Mouse (Mus musculus) forebrain, embryonic 16.5 days (tissue): Measurements from ENCODE around the gene Pacs1. TPM values are rescaled to one million over a fixed set of nuclear protein-coding genes. Genes with fewer than 3 reads are reported as not detected.
A peak's percentile ranks its signal among the peaks of the same experiment; 100 is the strongest.

ENCODE experiments used
- ATAC-seq: fragments of 200-750 bp; cut with Nextera tagmentation; 2 replicates; pipeline ENCODE4 v1.8.0; 2017; ENCODE audit warnings: mild to moderate bottlenecking, moderate library complexity
- H3K27ac ChIP-seq: fragments of 300-500 bp; sonication (generic); 2 replicates; pipeline ENCODE4 v1.5.1; 2014; ENCODE audit warnings: low read length, control low read depth
- H3K27me3 ChIP-seq: fragments of 300-500 bp; sonication (generic); replicated peaks from 2 replicates; pipeline ENCODE4 v1.6.1; 2014; ENCODE audit warnings: low read length; ENCODE audit not compliant: control insufficient read depth, insufficient read depth
- H3K36me3 ChIP-seq: fragments of 300-500 bp; sonication (generic); 2 replicates; pipeline ENCODE4 v1.6.1; 2014; ENCODE audit not compliant: control insufficient read depth, insufficient read depth
- H3K4me1 ChIP-seq: fragments of 300-500 bp; sonication (generic); replicated peaks from 2 replicates; pipeline ENCODE4 v1.6.1; 2014; ENCODE audit warnings: low read length; ENCODE audit not compliant: control insufficient read depth, insufficient read depth
- H3K4me2 ChIP-seq: fragments of 300-500 bp; sonication (generic); 2 replicates; pipeline ENCODE4 v1.6.1; 2014; ENCODE audit warnings: mild to moderate bottlenecking, low read length, control low read depth
- H3K4me3 ChIP-seq: fragments of 300-500 bp; sonication (generic); replicated peaks from 2 replicates; pipeline ENCODE4 v1.5.1; 2014; ENCODE audit warnings: mild to moderate bottlenecking, low read length, control low read depth
- H3K9ac ChIP-seq: fragments of 300-500 bp; sonication (generic); replicated peaks from 2 replicates; pipeline ENCODE4 v1.6.1; 2014; ENCODE audit warnings: low read depth, low read length, control low read depth
- H3K9me3 ChIP-seq: fragments of 300-500 bp; sonication (generic); 2 replicates; pipeline ENCODE4 v1.6.1; 2016; ENCODE audit warnings: low read length; ENCODE audit not compliant: control insufficient read depth
- WGBS: fragments of 180-500 bp; shearing (Covaris S2); extraction: QIAGEN DNeasy Blood & Tissue Kit; methylation state at CpG from one replicate; pipeline ENCODE4 v1.1.7; 2014; 5-methylcytosine and 5-hydroxymethylcytosine counted together
- polyA plus RNA-seq: library from polyadenylated mRNA; unstranded; fragments of >200 nt; fragmentation: Nextera tagmentation; extraction: Ambion mirVana; gene quantifications from 2 replicates; pipeline ENCODE4 v1.2.1, GENCODE M21; 2015

The Pacs1 gene
- polyA plus RNA-seq, 1 experiment from 2014 or later, result 39.1 TPM

- peaks cover 50% of the 10 kb centered on the region for H3K4me1 ChIP-seq
- peak within 1 kb of the TSS; percentile 96 for H3K9ac ChIP-seq
- WGBS, result 2% methylated on average over 41 of the region's 48 CpGs
- peaks cover 12% of the 10 kb centered on the region; the same call in 1 of the 2 replicates for H3K36me3 ChIP-seq
- ATAC-seq, result peak; percentile 76
- H3K9me3 ChIP-seq, result no peaks in the 10 kb centered on the region
- peak within 1 kb of the TSS; percentile 59 for H3K4me2 ChIP-seq
- H3K27me3 ChIP-seq, result no peaks in the 10 kb centered on the region
- H3K27ac ChIP-seq, result peak within 1 kb of the TSS; percentile 92
- peak within 1 kb of the TSS; percentile 79 for H3K4me3 ChIP-seq
These were observed 174.4 kb downstream of the Pacs1 start, which contains the start of gene Cnih2 for GRCm38 (mm10) chr19:5098363-5099143. Cnih2 (minus strand) TSS chr19:5098521.

- no peaks in the 10 kb centered on the region for H3K27me3 ChIP-seq
- WGBS, result under 1% methylated on average over 23 of the region's 31 CpGs
- H3K4me2 ChIP-seq, result peak overlapping the region; percentile 59
- H3K4me1 ChIP-seq, result peaks cover 53% of the 10 kb centered on the region
- peak overlapping the region; percentile 79 for H3K4me3 ChIP-seq
- ATAC-seq, result peak; percentile 13; the same call in 1 of the 2 replicates
- peaks cover 11% of the 10 kb centered on the region; the same call in 1 of the 2 replicates for H3K36me3 ChIP-seq
- H3K9ac ChIP-seq, result peak overlapping the region; percentile 96
- H3K9me3 ChIP-seq, result no peaks in the 10 kb centered on the region
- peak overlapping the region; percentile 92 for H3K27ac ChIP-seq
These were observed 175.2 kb downstream of the Pacs1 start for GRCm38 (mm10) chr19:5097521-5098362.

- H3K4me1 ChIP-seq, result peaks cover 53% of the 10 kb centered on the region
- 6% methylated on average over 9 of the region's 9 CpGs for WGBS
These were observed 176.9 kb downstream of the Pacs1 start for GRCm38 (mm10) chr19:5095887-5096474.

DNA sequence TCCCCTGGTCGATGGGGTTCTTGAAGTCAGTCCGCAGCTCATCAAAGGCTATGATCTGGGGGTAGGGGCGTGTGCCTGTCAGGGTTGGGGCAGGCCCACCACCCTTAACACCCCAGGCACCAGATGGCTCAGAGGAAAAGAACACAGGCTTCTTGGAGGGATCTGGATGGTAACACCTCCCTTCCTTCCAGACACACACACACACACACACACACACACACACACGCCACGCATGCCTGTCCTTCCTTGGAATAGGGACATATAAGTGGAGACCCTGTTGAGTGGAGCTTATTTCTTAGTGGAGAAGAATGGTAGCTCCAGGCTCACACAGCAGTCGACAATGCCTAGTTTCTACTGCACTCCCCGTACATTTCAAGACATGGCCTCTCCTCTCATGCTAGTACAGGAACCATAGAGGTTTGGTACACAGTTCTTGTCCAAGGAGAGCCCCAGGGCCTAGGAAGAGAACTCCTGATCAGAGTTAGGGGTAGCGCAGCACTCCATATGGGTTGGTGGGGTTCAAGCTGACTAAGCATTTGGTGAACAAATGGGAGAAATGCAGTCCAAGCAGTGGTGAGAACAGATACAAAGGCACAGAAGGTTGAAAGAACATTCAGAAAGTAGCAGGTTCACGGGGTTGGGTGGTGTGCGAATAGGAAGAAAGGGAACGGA, 178.0 kb downstream of the Pacs1 start:
- H3K36me3 ChIP-seq, result peaks cover 17% of the 10 kb centered on the region
- H3K4me1 ChIP-seq, result peaks cover 53% of the 10 kb centered on the region
- 23% methylated on average over 11 of the region's 11 CpGs for WGBS
- no peaks in the 10 kb centered on the region for H3K27me3 ChIP-seq
- peak overlapping the region; percentile 52 for H3K9ac ChIP-seq
- peak overlapping the region; percentile 79 for H3K4me3 ChIP-seq
- peak overlapping the region; percentile 59 for H3K4me2 ChIP-seq
- H3K9me3 ChIP-seq, result no peaks in the 10 kb centered on the region
- peak overlapping the region; percentile 92 for H3K27ac ChIP-seq
- ATAC-seq, result no peak; the same call in 1 of the 2 replicates

More at GRCm38 (mm10) chr19:5095887-5096474, 176.9 kb downstream of the Pacs1 start:
- Histone ChIP-seq H3K9me3 (no peaks in the 10 kb centered on the region), H3K9ac (peak overlapping the region; percentile 96), H3K36me3 (peaks cover 19% of the 10 kb centered on the region), H3K27ac (peak overlapping the region; percentile 92), H3K4me3 (peak overlapping the region; percentile 79), H3K4me2 (peak overlapping the region; percentile 59), H3K27me3 (no peaks in the 10 kb centered on the region)
- ATAC-seq, result no peak

DNA sequence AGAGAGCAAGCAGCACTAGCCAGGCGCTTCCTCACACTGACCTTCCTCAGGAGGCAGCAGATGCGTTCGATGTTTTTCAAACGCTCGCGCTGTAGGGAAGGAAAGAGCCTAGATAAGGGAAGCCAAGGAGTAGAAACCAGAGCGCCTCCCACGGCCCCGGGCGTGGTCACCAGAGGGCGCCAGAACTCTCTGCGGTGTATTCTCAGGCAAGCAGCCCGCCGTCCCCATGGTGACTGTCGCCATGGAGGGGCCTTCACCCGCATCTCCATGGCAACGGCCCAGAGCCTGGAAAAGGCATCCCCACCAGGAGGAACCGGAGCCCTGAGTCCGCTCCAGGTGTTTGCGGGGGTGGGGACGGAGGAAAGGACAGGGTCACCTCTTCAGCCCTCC, 178.7 kb downstream of the Pacs1 start:
- H3K4me2 ChIP-seq, result peak overlapping the region; percentile 59
- WGBS, result under 1% methylated on average over 20 of the region's 21 CpGs
- H3K4me3 ChIP-seq, result peak overlapping the region; percentile 79
- H3K27ac ChIP-seq, result peak overlapping the region; percentile 92
- H3K36me3 ChIP-seq, result peaks cover 14% of the 10 kb centered on the region
- ATAC-seq, result peak; percentile 80
- peak overlapping the region; percentile 52 for H3K9ac ChIP-seq
- no peaks in the 10 kb centered on the region for H3K27me3 ChIP-seq
- peaks cover 53% of the 10 kb centered on the region for H3K4me1 ChIP-seq
- H3K9me3 ChIP-seq, result no peaks in the 10 kb centered on the region

DNA sequence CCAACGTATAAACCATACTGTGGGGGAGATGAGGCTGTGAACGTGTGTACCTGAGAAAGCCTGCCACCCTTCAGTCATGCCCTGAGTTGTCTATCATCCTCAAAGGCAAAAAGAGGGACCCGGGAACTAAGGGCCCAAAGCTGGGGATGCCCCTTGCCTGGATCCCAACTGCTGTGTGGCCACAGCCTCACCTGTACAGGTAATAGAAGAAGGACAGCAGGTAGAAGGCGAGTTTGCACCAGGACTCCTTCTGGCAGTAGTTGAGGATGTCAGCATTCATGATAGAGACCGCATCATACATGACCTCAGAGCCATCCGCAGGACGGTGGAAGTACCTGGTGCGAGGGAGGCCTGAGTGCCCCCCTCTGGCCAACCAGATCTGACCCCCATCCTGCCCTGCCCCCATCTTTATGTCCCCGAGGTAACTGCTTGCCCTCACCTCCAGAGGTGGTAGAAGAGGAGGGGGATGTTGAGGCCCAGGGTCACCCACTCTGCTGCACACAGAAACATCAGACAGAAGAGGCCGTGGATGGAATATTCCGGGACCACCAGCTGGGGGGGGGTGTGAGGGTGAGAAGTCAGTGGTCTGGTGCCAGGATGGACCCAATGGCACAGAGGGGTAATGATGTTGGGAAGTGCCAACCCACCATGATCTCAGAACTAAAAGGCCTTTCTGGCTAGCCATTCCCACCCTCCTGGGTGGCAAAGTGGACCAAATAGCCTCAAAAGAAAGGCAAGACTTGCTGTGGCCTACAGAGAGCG, 179.3 kb downstream of the Pacs1 start:
- H3K9me3 ChIP-seq, result no peaks in the 10 kb centered on the region
- peak overlapping the region; percentile 52 for H3K9ac ChIP-seq
- peak overlapping the region; percentile 92; the same call in 1 of the 2 replicates for H3K27ac ChIP-seq
- H3K4me1 ChIP-seq, result peaks cover 53% of the 10 kb centered on the region
- no peak for ATAC-seq
- WGBS, result 75% methylated on average over 12 of the region's 12 CpGs
- peak overlapping the region; percentile 59 for H3K4me2 ChIP-seq
- peaks cover 14% of the 10 kb centered on the region for H3K36me3 ChIP-seq
- H3K27me3 ChIP-seq, result no peaks in the 10 kb centered on the region
- H3K4me3 ChIP-seq, result peak overlapping the region; percentile 79

- H3K9ac ChIP-seq, result no peak overlapping the region
- H3K36me3 ChIP-seq, result peaks cover 14% of the 10 kb centered on the region
- no peak overlapping the region for H3K4me3 ChIP-seq
- ATAC-seq, result no peak
- H3K4me2 ChIP-seq, result no peak overlapping the region
- peaks cover 53% of the 10 kb centered on the region for H3K4me1 ChIP-seq
- WGBS, result 89% methylated on average over 10 of the region's 10 CpGs
- H3K9me3 ChIP-seq, result no peaks in the 10 kb centered on the region
- no peaks in the 10 kb centered on the region for H3K27me3 ChIP-seq
- H3K27ac ChIP-seq, result no peak overlapping the region
These were observed 180.8 kb downstream of the Pacs1 start for GRCm38 (mm10) chr19:5092083-5092482.

DNA sequence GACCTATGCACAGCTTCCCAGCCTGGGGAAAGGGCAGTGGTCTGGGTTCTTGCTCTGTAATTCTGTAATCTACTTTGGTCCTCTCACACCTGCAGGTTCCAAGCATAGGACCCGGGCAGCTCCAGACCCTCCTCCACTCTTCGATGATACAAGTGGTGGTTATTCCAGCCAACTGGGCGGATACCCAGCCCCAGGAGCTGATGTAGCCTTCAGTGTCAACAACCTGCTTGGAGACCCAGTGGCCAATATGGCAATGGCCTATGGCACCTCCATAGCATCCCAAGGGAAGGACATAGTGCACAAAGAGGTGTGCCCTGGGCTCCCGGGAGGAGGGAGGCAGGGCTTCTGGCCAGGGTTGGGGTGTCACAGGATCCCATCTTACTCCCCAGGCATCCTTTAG, 183.6 kb downstream of the Pacs1 start:
- Histone ChIP-seq H3K4me3 (peak overlapping the region; percentile 55), H3K4me2 (peak overlapping the region; percentile 74), H3K27me3 (peaks cover 21% of the 10 kb centered on the region), H3K36me3 (peaks cover 14% of the 10 kb centered on the region), H3K9ac (peak overlapping the region; percentile 54; the same call in 1 of the 2 replicates), H3K9me3 (no peaks in the 10 kb centered on the region), H3K27ac (no peak overlapping the region), H3K4me1 (peaks cover 35% of the 10 kb centered on the region)
- no peak for ATAC-seq
- WGBS, result 93% methylated on average over 4 of the region's 4 CpGs
